Mouse (Mus musculus) forebrain, embryonic 13.5 days (tissue): ENCODE measurements around the gene Cpsf6. TPM values are rescaled to one million over a fixed set of nuclear protein-coding genes. Genes with fewer than 3 reads are reported as not detected.

ENCODE experiments used
- ATAC-seq: fragments of 200-750 bp; cut with Nextera tagmentation; 2 replicates; pipeline ENCODE4 v1.8.0; 2017
- H3K27ac ChIP-seq: fragments of 300-500 bp; sonication (generic); 2 replicates; pipeline ENCODE4 v1.5.1; 2015; ENCODE audit warnings: inconsistent platforms, mild to moderate bottlenecking, moderate library complexity
- H3K27me3 ChIP-seq: fragments of 300-500 bp; sonication (generic); 2 replicates; pipeline ENCODE4 v1.6.1; 2015; ENCODE audit warnings: mild to moderate bottlenecking, inconsistent platforms
- H3K36me3 ChIP-seq: fragments of 300-500 bp; sonication (generic); 2 replicates; pipeline ENCODE4 v1.6.1; 2015; ENCODE audit warnings: mild to moderate bottlenecking, inconsistent platforms; ENCODE audit not compliant: poor library complexity, severe bottlenecking
- H3K4me1 ChIP-seq: fragments of 300-500 bp; sonication (generic); 2 replicates; pipeline ENCODE4 v1.6.1; 2015; ENCODE audit warnings: inconsistent platforms
- H3K4me2 ChIP-seq: fragments of 300-500 bp; sonication (generic); 2 replicates; pipeline ENCODE4 v1.6.1; 2015; ENCODE audit warnings: inconsistent platforms, mild to moderate bottlenecking, moderate library complexity
- H3K4me3 ChIP-seq: fragments of 300-500 bp; sonication (generic); 2 replicates; pipeline ENCODE4 v1.5.1; 2015; ENCODE audit warnings: mild to moderate bottlenecking, inconsistent platforms
- H3K9ac ChIP-seq: fragments of 300-500 bp; sonication (generic); 2 replicates; pipeline ENCODE4 v1.6.1; 2015; ENCODE audit warnings: mild to moderate bottlenecking, inconsistent platforms
- H3K9me3 ChIP-seq: fragments of 300-500 bp; sonication (generic); replicated peaks from 2 replicates; pipeline ENCODE4 v1.6.1; 2016; ENCODE audit warnings: inconsistent platforms
- WGBS: fragments of 180-500 bp; shearing (Covaris S2); methylation state at CpG from one replicate; pipeline ENCODE4 v1.1.7; 2015; 5-methylcytosine and 5-hydroxymethylcytosine counted together
- polyA plus RNA-seq: library from polyadenylated mRNA; unstranded; fragments of >200 nt; fragmentation: Nextera tagmentation; extraction: Ambion mirVana; gene quantifications from 2 replicates; pipeline ENCODE4 v1.2.1, GENCODE M21; 2015

The Cpsf6 gene
- polyA plus RNA-seq, 1 experiment from 2014 or later = 242 TPM

DNA sequence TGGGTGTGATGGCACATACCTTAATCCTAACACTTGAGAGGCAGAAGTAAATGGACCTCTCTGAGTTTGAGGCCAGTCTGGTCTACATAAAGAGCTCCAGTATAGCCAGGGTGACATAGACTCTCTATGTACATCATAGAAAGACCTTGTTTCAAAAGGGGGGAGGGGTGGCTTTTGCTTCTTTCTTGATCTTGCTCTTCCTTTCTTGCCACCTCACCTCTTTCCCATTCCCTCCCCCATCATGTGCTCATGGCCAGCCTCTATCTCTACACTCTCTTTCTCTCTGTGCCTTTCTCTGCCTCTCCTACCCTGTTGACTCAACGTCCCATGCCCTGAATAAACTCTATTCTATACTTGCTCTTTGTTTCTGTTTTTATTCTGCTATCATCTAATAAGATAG is 6.4 kb upstream of the Cpsf6 start:
- Histone ChIP-seq H3K9me3 (no peaks in the 10 kb centered on the region), H3K36me3 (no peaks in the 10 kb centered on the region), H3K27me3 (peaks cover 5% of the 10 kb centered on the region; the same call in 1 of the 2 replicates), H3K9ac (no peak overlapping the region), H3K4me1 (no peaks in the 10 kb centered on the region), H3K4me3 (no peak overlapping the region), H3K27ac (no peak overlapping the region), H3K4me2 (no peak overlapping the region)
- ATAC-seq = no peak
- 81% methylated on average over 1 of the region's 1 CpGs for WGBS

DNA sequence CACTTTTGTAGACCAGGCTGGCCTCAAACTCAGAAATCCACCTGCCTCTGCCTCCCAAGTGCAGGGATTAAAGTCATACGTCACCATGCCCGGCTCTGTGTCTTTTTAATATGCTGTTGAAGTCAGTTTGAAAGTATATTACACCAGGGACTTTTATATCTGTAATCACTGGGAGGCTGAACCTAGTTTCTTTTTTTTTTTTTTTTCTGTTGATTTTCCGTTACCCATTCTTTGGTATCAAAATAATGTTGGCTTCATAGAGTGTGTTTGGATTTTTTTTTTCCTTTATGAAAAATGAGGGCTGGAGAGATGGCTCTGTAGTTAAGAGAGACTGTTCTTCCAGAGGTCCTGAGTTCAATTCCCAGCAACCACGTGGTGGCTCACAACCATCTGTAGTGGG is 5.6 kb upstream of the Cpsf6 start:
- 83% methylated on average over 4 of the region's 4 CpGs for WGBS
- no peaks in the 10 kb centered on the region for H3K36me3 ChIP-seq
- H3K9me3 ChIP-seq = no peaks in the 10 kb centered on the region
- H3K27ac ChIP-seq = no peak overlapping the region
- H3K27me3 ChIP-seq = peaks cover under 1% of the 10 kb centered on the region; the same call in 1 of the 2 replicates
- H3K4me3 ChIP-seq = no peak overlapping the region
- H3K4me1 ChIP-seq = no peaks in the 10 kb centered on the region
- ATAC-seq = no peak
- no peak overlapping the region for H3K9ac ChIP-seq
- H3K4me2 ChIP-seq = no peak overlapping the region

DNA sequence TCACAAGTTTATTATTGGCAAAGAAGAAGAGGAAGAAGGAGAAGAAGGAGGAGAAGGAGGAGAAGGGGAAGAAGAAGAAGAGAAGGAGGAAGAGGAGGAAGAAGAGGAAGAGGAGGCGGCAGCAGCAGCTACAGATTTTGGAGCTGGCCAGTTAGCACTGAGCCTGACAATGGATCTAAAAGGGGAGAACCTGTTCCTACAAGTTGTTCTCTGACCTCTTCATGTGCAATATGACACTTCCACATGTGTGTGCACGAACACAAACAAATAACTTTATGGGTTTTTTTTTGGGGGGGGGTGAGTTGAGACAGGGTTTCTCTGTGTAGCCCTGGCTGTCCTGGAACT is 5.2 kb upstream of the Cpsf6 start:
- Histone ChIP-seq H3K27ac (no peak overlapping the region), H3K4me1 (no peaks in the 10 kb centered on the region), H3K9ac (no peak overlapping the region), H3K27me3 (no peaks in the 10 kb centered on the region), H3K4me3 (no peak overlapping the region), H3K9me3 (no peaks in the 10 kb centered on the region), H3K36me3 (no peaks in the 10 kb centered on the region), H3K4me2 (no peak overlapping the region)
- 79% methylated on average over 2 of the region's 2 CpGs for WGBS
- ATAC-seq = no peak

DNA sequence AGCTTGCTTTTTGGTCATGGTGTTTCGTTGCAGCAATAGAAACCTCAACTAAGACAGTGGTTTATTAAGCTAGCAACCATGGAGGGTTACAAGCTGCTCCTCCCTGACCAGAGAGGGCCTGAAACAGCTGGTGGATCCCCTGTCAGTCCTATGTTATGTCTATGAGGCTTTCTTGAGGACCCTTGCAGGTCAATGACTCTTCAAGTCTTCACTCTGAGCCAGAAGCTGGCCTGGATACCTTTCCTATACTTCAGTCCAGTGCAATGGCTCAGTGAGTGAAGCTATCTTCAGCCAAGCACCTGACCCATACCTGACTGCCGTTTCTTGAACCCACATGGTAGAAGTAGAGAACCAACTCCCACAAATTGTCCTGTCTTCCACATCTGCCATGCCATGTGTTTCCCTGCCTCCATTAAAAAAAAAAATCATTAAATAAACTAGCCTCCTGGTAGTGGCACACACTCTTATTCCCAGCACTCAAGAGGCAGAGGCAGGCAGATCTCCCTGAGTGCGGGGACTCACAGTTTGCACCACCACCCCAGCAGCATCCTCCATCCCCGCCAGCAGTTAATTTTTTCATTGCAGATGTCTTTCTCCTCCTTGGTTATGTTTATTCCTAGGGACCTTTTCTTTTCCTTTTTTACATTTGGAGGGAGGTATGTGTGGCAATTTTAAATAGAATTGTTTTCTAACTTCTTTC is 4.7 kb upstream of the Cpsf6 start:
- Histone ChIP-seq H3K4me3 (no peak overlapping the region), H3K4me1 (no peaks in the 10 kb centered on the region), H3K27me3 (no peaks in the 10 kb centered on the region), H3K36me3 (no peaks in the 10 kb centered on the region), H3K9me3 (no peaks in the 10 kb centered on the region), H3K27ac (no peak overlapping the region), H3K4me2 (no peak overlapping the region), H3K9ac (no peak overlapping the region)
- ATAC-seq = no peak
- WGBS = 90% methylated on average over 4 of the region's 4 CpGs

DNA sequence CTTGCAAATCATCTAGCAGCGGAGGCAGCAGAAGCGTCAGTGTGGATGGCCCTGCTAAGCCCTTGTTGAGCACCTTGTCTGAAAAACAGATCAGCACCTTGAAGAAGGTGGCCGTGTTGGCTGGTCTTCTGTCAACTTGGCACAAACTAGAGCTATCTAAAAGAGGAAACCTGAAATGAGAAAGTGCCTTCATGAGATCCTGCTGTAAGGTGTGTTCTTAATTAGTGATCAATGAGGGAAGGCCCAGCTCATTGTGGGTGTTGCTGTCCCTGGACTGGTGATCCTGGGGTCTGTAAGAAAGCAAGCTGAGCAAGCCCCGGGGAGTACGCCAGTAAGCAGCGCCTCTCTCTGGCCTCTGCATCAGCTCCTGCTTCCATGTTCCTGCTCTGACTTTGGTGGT is 4.1 kb upstream of the Cpsf6 start:
- no peak for ATAC-seq
- Histone ChIP-seq H3K4me1 (no peaks in the 10 kb centered on the region), H3K9me3 (no peaks in the 10 kb centered on the region), H3K27ac (no peak overlapping the region), H3K4me3 (no peak overlapping the region), H3K9ac (no peak overlapping the region), H3K27me3 (no peaks in the 10 kb centered on the region), H3K4me2 (no peak overlapping the region), H3K36me3 (no peaks in the 10 kb centered on the region)
- WGBS = 67% methylated on average over 6 of the region's 6 CpGs

DNA sequence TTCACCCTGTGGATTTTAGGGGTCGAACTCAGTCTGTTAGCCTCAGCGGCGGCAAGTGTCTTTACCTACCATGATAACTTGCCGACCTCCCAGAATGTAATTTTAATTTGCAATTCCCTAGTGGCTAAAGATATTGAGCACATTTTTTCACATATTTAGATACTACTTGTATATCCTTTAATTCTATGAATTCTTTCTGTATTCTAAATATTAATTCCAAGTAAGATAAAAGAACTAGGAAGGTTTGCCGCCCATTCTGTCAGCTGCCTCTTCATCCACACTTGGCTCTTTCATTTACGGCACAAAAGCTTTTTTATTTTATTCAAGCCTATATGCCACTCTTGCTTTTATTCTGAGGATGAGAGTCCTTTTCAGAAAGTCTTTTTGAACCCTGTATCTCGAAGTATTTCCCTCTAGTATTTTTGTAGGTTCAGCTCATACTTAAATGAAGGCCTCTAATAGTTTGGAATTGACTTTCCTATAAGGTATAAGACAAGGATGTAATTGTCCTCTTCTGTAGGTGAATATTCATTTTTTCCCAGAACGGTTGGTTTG is 3.3 kb upstream of the Cpsf6 start:
- WGBS = 63% methylated on average over 8 of the region's 8 CpGs

DNA sequence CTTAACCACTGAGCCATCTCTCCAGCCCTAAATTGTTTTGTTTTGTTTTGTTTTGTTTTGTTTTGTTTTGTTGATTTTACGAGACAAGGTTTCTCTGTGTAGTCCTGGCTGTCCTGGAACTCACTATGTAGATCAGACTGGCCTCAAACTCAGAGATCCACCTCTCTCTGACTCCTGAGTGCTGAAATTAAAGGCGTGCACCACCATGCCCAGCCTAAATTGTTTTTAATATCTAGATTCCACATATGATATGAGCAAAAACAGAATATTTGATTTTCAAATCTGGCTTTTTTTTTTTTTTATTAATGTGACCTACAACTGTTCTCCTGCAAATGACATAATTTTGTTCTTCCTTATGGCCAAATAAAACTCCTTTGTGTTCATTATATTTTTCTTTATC is 2.3 kb upstream of the Cpsf6 start:
- Histone ChIP-seq H3K36me3 (no peaks in the 10 kb centered on the region), H3K4me2 (no peak overlapping the region), H3K27me3 (no peaks in the 10 kb centered on the region), H3K9ac (no peak overlapping the region), H3K9me3 (no peaks in the 10 kb centered on the region), H3K4me3 (no peak overlapping the region), H3K4me1 (peaks cover 3% of the 10 kb centered on the region; the same call in 1 of the 2 replicates), H3K27ac (no peak overlapping the region)
- 83% methylated on average over 2 of the region's 2 CpGs for WGBS
- no peak for ATAC-seq

More for the DNA sequence above, 3.3 kb upstream of the Cpsf6 start:
- Histone ChIP-seq H3K27ac (no peak overlapping the region), H3K4me2 (no peak overlapping the region), H3K36me3 (no peaks in the 10 kb centered on the region), H3K27me3 (no peaks in the 10 kb centered on the region), H3K9me3 (no peaks in the 10 kb centered on the region), H3K9ac (no peak overlapping the region), H3K4me3 (no peak overlapping the region), H3K4me1 (no peaks in the 10 kb centered on the region)
- ATAC-seq = no peak

DNA sequence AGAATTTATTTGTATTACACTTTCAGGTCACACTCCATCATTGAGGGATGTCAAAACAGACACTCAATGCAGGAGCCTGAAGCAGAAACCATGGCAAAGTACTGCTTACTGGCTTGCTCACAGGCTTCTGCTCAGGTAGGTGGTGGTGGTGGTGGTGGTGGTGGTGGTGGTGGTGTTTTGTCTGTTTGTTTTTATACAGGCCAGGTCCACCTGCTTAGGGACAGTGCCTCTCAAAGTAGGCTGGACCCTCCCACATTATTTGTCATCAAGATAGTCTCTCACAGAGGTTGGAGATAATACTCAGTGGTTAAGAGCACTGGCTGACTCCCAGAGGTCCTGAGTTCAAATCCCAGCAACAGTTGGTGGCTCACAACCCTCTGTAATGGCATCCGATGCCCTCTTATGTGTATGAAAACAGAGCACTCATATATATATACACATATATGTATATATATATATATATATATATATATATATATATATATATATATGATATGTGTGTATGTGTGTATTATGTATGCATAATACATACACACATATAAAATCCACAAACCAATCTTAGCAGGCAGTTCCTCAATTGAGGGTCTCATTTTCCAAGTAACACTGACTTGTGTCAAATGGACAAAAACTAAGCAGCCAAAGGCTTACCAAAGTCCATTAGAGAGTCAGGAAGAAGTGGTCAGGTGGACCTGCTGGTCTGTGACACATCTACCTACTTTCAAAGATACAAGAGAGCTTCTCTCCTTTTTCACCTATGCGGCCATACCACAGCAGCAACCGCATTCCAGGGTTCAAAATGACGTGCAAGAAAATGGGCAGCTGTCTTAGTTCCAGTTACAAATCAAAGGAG is 1.1 kb upstream of the Cpsf6 start:
- H3K27ac ChIP-seq = no peak overlapping the region
- H3K9ac ChIP-seq = no peak overlapping the region
- H3K9me3 ChIP-seq = no peaks in the 10 kb centered on the region
- H3K4me1 ChIP-seq = peaks cover 3% of the 10 kb centered on the region; the same call in 1 of the 2 replicates
- no peaks in the 10 kb centered on the region for H3K27me3 ChIP-seq
- H3K4me3 ChIP-seq = no peak overlapping the region
- ATAC-seq = no peak
- H3K4me2 ChIP-seq = no peak overlapping the region
- WGBS = 95% methylated on average over 4 of the region's 4 CpGs
- H3K36me3 ChIP-seq = no peaks in the 10 kb centered on the region

DNA sequence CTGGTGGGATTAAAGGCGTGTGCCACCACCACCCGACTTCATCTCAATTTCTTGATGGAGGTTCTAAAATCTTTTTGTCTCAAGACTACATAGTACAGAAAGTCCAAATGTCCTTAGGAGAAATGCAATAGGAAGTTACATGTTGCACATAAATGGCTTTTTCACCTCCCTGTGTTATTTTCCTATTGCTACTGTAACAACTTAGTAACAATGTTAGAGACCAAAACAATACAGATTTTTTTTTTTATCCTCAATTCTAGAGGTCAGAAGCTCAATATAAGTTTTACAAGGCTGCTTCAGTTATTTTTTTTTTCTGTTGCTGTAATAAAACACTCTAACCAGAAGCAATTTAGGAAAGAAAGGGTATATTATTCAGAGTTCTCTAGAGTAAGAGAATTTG is 374 bp downstream of the Cpsf6 start:
- H3K27ac ChIP-seq = no peak overlapping the region
- H3K36me3 ChIP-seq = no peaks in the 10 kb centered on the region
- ATAC-seq = no peak
- no peak overlapping the region for H3K4me3 ChIP-seq
- H3K9me3 ChIP-seq = no peaks in the 10 kb centered on the region
- H3K9ac ChIP-seq = no peak overlapping the region
- H3K27me3 ChIP-seq = no peaks in the 10 kb centered on the region
- H3K4me2 ChIP-seq = no peak overlapping the region
- H3K4me1 ChIP-seq = peaks cover 10% of the 10 kb centered on the region
- WGBS = 87% methylated on average over 2 of the region's 2 CpGs

DNA sequence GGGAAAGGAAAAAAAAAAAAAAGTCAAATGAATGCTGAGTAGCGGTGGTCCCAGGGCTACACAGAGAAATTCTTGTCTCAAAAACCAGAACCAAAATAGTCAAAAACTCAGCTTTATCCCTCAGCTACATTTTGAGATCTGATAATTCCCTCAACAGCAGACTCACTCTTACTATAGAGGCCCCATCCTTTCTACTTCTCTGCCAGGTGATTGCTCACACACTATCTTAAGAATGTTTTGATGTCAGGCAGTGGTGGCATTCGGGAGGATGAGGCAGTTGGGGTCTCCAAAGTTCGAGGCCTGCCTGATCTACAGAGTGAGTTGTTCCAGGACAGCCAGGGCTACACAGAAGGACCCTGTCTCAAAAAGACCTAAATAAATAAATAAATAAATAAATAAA is 1.2 kb downstream of the Cpsf6 start:
- no peaks in the 10 kb centered on the region for H3K36me3 ChIP-seq
- H3K27me3 ChIP-seq = no peaks in the 10 kb centered on the region
- 92% methylated on average over 3 of the region's 3 CpGs for WGBS
- no peaks in the 10 kb centered on the region for H3K9me3 ChIP-seq
- H3K4me2 ChIP-seq = no peak overlapping the region
- no peak overlapping the region for H3K27ac ChIP-seq
- H3K4me1 ChIP-seq = peaks cover 16% of the 10 kb centered on the region
- no peak for ATAC-seq
- no peak overlapping the region for H3K4me3 ChIP-seq
- no peak overlapping the region for H3K9ac ChIP-seq

DNA sequence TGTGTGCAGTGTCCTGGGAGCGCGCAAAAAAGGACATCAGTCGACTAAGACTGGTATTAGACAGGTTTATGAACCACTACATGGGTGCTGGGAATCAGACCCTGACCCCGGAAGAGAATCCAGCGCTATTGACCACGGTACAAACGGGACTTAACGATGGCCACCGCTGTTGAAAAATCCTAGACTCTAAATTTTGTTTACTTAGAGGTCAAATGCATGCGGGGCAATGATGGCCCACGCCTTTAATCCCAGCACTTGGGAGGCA is 1.6 kb downstream of the Cpsf6 start:
- no peak for ATAC-seq
- Histone ChIP-seq H3K9ac (no peak overlapping the region), H3K4me1 (peaks cover 17% of the 10 kb centered on the region), H3K27ac (no peak overlapping the region), H3K27me3 (no peaks in the 10 kb centered on the region), H3K4me2 (no peak overlapping the region), H3K9me3 (no peaks in the 10 kb centered on the region), H3K36me3 (no peaks in the 10 kb centered on the region), H3K4me3 (no peak overlapping the region)
- 94% methylated on average over 11 of the region's 11 CpGs for WGBS

DNA sequence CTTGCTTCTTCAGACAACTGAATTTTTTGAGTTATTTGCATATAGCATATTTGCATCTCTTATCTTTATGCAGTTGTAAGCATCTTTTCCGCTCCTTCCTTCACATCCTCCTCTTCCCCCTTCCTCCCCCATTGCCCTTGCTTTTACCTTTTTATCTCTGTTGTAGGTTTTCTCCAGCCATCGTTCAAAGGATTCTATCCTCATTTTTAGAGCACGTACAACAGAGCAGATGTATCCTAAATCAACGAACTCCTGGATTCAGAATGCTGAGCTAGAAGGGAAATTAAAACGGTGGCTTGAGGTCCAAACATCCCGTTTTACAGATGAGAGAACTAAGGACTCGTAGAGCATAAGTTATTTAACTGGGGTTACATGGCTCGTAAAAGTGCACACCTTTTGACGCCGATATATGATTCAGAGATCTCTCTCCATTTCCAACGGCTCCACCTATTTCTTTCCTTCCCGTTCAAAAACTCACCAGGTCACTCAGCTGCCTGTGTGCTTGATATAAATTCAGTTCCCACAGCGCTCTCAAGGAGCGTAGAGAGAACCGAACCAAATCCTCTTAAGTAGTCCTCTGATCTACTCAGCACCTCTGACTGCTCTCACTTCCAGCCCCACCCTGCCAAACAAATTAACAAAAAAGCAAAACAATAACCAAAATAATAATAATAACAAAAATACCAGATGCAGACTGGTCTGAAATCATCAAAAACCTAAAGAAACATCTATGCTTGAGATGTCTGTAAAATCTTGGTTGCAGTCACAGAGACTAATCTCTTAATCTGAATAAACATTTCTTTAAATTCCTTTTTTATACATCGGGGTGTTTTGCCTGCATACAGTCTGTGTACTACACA is 2.2 kb downstream of the Cpsf6 start:
- no peak for ATAC-seq
- peak overlapping the region; percentile 99 for H3K9ac ChIP-seq
- peaks cover 22% of the 10 kb centered on the region for H3K4me1 ChIP-seq
- peak overlapping the region; percentile 64 for H3K4me2 ChIP-seq
- no peaks in the 10 kb centered on the region for H3K36me3 ChIP-seq
- no peaks in the 10 kb centered on the region for H3K9me3 ChIP-seq
- WGBS = 15% methylated on average over 16 of the region's 16 CpGs
- H3K4me3 ChIP-seq = peak overlapping the region; percentile 99
- H3K27me3 ChIP-seq = no peaks in the 10 kb centered on the region
- H3K27ac ChIP-seq = peak overlapping the region; percentile 96
